ENCODE assay signal across 8 mouse cellular contexts in the genomic region with DNA sequence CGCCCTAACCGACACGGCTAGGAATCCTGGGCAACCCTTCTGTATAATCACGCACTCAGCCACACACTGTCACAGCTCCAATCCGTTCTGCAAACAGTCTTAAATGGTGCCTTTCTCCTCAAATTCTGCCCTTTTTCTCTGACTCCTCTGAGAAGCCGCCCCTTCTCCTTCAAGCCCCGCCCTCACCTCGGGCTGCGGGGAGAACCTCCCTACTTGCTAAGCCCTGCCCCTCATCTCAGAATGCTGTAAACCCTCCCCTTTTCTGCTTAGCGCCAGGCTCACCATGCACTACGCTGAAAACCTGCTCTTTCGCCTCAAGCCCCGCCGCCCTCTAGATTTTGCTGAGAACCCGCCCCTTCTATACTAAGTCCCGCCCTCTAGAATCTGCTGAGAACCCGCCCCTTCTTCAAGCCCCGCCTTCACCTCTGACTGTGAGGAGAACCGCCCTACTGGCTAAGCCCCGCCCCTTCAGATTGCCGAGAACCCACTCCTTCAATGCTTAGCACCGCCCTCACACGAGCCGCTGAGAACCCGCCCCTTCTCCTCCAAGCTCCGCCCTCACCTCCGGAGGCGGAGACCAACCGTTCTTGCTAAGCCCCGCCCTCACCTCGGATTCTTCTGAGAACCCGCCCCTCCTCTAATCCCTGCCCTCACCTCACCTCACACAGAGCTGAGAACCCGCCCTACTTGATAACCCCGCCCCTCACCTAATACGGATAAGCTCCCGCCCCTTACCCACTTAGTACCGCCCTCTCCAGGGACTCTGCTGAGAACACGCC. TPM values are rescaled to one million over a fixed set of nuclear protein-coding genes. Genes with fewer than 3 reads are reported as not detected.
DNase-seq lines count a peak whose midpoint lies in the region; ATAC-seq and TF ChIP-seq lines count a peak whose summit lies in the region.

No protein-coding gene starts in this region.

- peaks cover 0 to 12% of the 10 kb centered on the region in 2 experiments; a peak in 2 of 4 replicates for H3K36me3 ChIP-seq in MEL (ENCODE audit: control insufficient read depth in 1 of 2, insufficient read depth in 2 of 2, low read length in 2 of 2)
- H3K36me3 ChIP-seq in forebrain, postnatal 0 days (ENCODE audit: insufficient read depth): 0 out of 2 replicates have a peak, but pooled peaks cover 3% of the 10 kb centered on the region
- H3K36me3 ChIP-seq in lung, embryonic 15.5 days: no peaks in the 10 kb centered on the region

- peak overlapping the region; percentile 61 for H3K4me2 ChIP-seq in forebrain, postnatal 0 days (ENCODE audit: low read depth)
- H3K4me2 ChIP-seq in lung, embryonic 15.5 days: peak overlapping the region; percentile 78

- no peak for TF ChIP-seq RAD21 in MEL (IDR thresholded peaks at IDR 0.05; ENCODE audit: low read depth, low read length)

- peak overlapping the region; percentile 85 to 97 for H3K4me3 ChIP-seq in MEL (ENCODE audit: control insufficient read depth in 1 of 2, insufficient read depth in 1 of 2, low read depth in 2 of 2, low read length in 2 of 2)
- peak overlapping the region; percentile 96 for H3K4me3 ChIP-seq in cerebellum, adult 2 months (replicated peaks; ENCODE audit: insufficient read depth, low read depth, low read length)
- H3K4me3 ChIP-seq in forebrain, postnatal 0 days (ENCODE audit: low read depth, low read length): peak overlapping the region; percentile 51
- peak overlapping the region; percentile 66 for H3K4me3 ChIP-seq in lung, embryonic 15.5 days

- H3K79me2 ChIP-seq in MEL (ENCODE audit: control insufficient read depth, insufficient read depth, low read length, poor library complexity): no peaks in the 10 kb centered on the region

- H3K9ac ChIP-seq in MEL (ENCODE audit: control insufficient read depth, low read depth, low read length, poor library complexity, severe bottlenecking): peak overlapping the region; percentile 33
- peak overlapping the region; percentile 74 for H3K9ac ChIP-seq in forebrain, postnatal 0 days
- peak overlapping the region; percentile 66 for H3K9ac ChIP-seq in lung, embryonic 15.5 days

- H3K4me1 ChIP-seq in MEL (ENCODE audit: control insufficient read depth in 1 of 2, insufficient read depth in 2 of 2, low read length in 2 of 2): peaks cover 2 to 5% of the 10 kb centered on the region in 2 experiments; a peak in 3 of 4 replicates
- no peaks in the 10 kb centered on the region for H3K4me1 ChIP-seq in cerebellum, adult 2 months (ENCODE audit: control insufficient read depth, insufficient read depth, low read length)
- H3K4me1 ChIP-seq in forebrain, postnatal 0 days (ENCODE audit: insufficient read depth): peaks cover 4% of the 10 kb centered on the region; the same call in 1 of the 2 replicates
- peaks cover 5% of the 10 kb centered on the region; the same call in 1 of the 2 replicates for H3K4me1 ChIP-seq in lung, embryonic 15.5 days

- no peaks in the 10 kb centered on the region for H3K9me3 ChIP-seq in MEL (replicated peaks; ENCODE audit: insufficient read depth, low read length)
- no peaks in the 10 kb centered on the region for H3K9me3 ChIP-seq in forebrain, postnatal 0 days (ENCODE audit: low read length)
- no peaks in the 10 kb centered on the region for H3K9me3 ChIP-seq in lung, embryonic 15.5 days

- no peak for TF ChIP-seq POLR2A in MEL (IDR thresholded peaks at IDR 0.05; ENCODE audit: control insufficient read depth in 1 of 2, insufficient read depth in 1 of 2, low read depth in 1 of 2, low read length in 2 of 2, poor library complexity in 1 of 2)
- peak; percentile 60; the same call in 1 of the 2 replicates for TF ChIP-seq POLR2A in cerebellum, adult 2 months (IDR thresholded peaks at IDR 0.05; ENCODE audit: borderline replicate concordance, insufficient read depth, low read length)

- no peak for TF ChIP-seq EP300 in MEL (IDR thresholded peaks at IDR 0.05; ENCODE audit: low read depth in 1 of 2, low read length in 2 of 2)

- H3K27ac ChIP-seq in MEL (ENCODE audit: control insufficient read depth, low read depth, low read length): peak overlapping the region; percentile 67; the same call in 1 of the 2 replicates
- H3K27ac ChIP-seq in cerebellum, adult 2 months (ENCODE audit: insufficient read depth, low read length): peak overlapping the region; percentile 64; the same call in 1 of the 2 replicates
- H3K27ac ChIP-seq in forebrain, postnatal 0 days (ENCODE audit: low read depth, low read length): peak overlapping the region; percentile 96
- H3K27ac ChIP-seq in lung, embryonic 15.5 days: peak overlapping the region; percentile 95

- no peaks in the 10 kb centered on the region for H3K27me3 ChIP-seq in MEL (ENCODE audit: control insufficient read depth in 1 of 2, insufficient read depth in 2 of 2, low read length in 2 of 2)
- H3K27me3 ChIP-seq in cerebellum, adult 2 months (ENCODE audit: control insufficient read depth, insufficient read depth, low read length): no peaks in the 10 kb centered on the region
- H3K27me3 ChIP-seq in forebrain, postnatal 0 days (ENCODE audit: insufficient read depth, low read length): no peaks in the 10 kb centered on the region
- no peaks in the 10 kb centered on the region for H3K27me3 ChIP-seq in lung, embryonic 15.5 days

- under 1% methylated on average over 38 of the region's 38 CpGs for WGBS in cerebellum, adult 2 months
- WGBS in forebrain, postnatal 0 days: 2% methylated on average over 38 of the region's 38 CpGs
- WGBS in lung, embryonic 15.5 days: under 1% methylated on average over 35 of the region's 38 CpGs

- DNase-seq in MEL (ENCODE audit: low read depth, low spot score): peak; percentile 97
- DNase-seq in cerebellum, adult 2 months: peak; percentile 99
- peak; percentile 99 for DNase-seq in forebrain, postnatal 0 days
- peak; percentile 98 for DNase-seq in heart, postnatal 4 days
- DNase-seq in layer of hippocampus, adult 8-10 months (ENCODE audit: low spot score in 2 of 2): peak; percentile 97 to 99
- DNase-seq in ovary, adult 18-20 months (ENCODE audit: low spot score): peak; percentile 99
- DNase-seq in thymus, postnatal 0 days (ENCODE audit: low spot score): peak; percentile 97

- ATAC-seq in forebrain, postnatal 0 days: peak; percentile 90
- ATAC-seq in lung, embryonic 15.5 days (ENCODE audit: borderline replicate concordance, extremely low read depth, low FRiP score, low TSS enrichment): peak; percentile 94

- no peak for TF ChIP-seq CTCF in MEL (IDR thresholded peaks at IDR 0.05 in 2 of 3, conservative IDR thresholded peaks at IDR 0.05 in 1 of 3; ENCODE audit: control insufficient read depth in 1 of 3, insufficient read depth in 1 of 3, low read depth in 2 of 3, low read length in 3 of 3, poor library complexity in 1 of 3, severe bottlenecking in 1 of 3)
- no peak for TF ChIP-seq CTCF in cerebellum, adult 2 months (IDR thresholded peaks at IDR 0.05; ENCODE audit: borderline replicate concordance, insufficient read depth, low read depth, low read length)
- no peak for TF ChIP-seq CTCF in forebrain, postnatal 0 days (IDR thresholded peaks at IDR 0.05; ENCODE audit: low read depth)

RNA-seq across cellular contexts. Expression of gene Zfp78, which starts 0.6 kb away (rescaled TPM):
- 0.42 and 0.50 TPM in 2 replicates for total RNA-seq in MEL (2012; rRNA removed)
- under 1 TPM in 1 of 2 experiments, not detected in 1; 0.67 TPM for polyA plus RNA-seq in MEL (2012; ENCODE audit: insufficient read depth in 1 of 2, insufficient read length in 2 of 2, low read depth in 1 of 2, low replicate concordance in 2 of 2, missing spikeins in 1 of 2)
- 4.7 and 5.6 TPM in 2 replicates for polyA plus RNA-seq in cerebellum, adult 2 months (2012; rRNA removed)
- 4.0 and 4.5 TPM in 2 replicates for total RNA-seq in forebrain, postnatal 0 days (2014; rRNA removed)
- polyA plus RNA-seq in forebrain, postnatal 0 days (2015; fragmentation: Nextera tagmentation; extraction: Ambion mirVana): 1.5 and 3.3 TPM in 2 replicates
- total RNA-seq in heart, postnatal 4 days (2021): 1 to 10 TPM; 1.5 to 2.4 TPM
- 1 to 10 TPM; 4.0 to 7.5 (median 6.5) TPM for total RNA-seq in layer of hippocampus, adult 8-10 months (2022)
- polyA plus RNA-seq in lung, embryonic 15.5 days (2015; fragmentation: Nextera tagmentation; extraction: Ambion mirVana): 3.4 TPM in 2 replicates
- polyA plus RNA-seq in thymus, postnatal 0 days (2015; fragmentation: Nextera tagmentation; extraction: Ambion mirVana): 1.1 and 1.6 TPM in 2 replicates

RNA-seq across cellular contexts. Expression of gene Gm3854, which starts 18.9 kb away (rescaled TPM):
- not detected in 2 replicates for total RNA-seq in MEL (2012; rRNA removed)
- not detected for polyA plus RNA-seq in MEL (2012; ENCODE audit: insufficient read depth in 1 of 2, insufficient read length in 2 of 2, low read depth in 1 of 2, low replicate concordance in 2 of 2, missing spikeins in 1 of 2)
- polyA plus RNA-seq in cerebellum, adult 2 months (2012; rRNA removed): 3.0 and 3.2 TPM in 2 replicates
- 5.8 and 7.8 TPM in 2 replicates for total RNA-seq in forebrain, postnatal 0 days (2014; rRNA removed)
- 1.5 and 4.6 TPM in 2 replicates for polyA plus RNA-seq in forebrain, postnatal 0 days (2015; fragmentation: Nextera tagmentation; extraction: Ambion mirVana)
- under 1 TPM; 0.24 to 0.38 TPM for total RNA-seq in heart, postnatal 4 days (2021)
- total RNA-seq in layer of hippocampus, adult 8-10 months (2022): 1 to 10 TPM; 5.8 to 6.8 (median 6.0) TPM
- 1.5 and 1.6 TPM in 2 replicates for polyA plus RNA-seq in lung, embryonic 15.5 days (2015; fragmentation: Nextera tagmentation; extraction: Ambion mirVana)
- 0.21 and 0.42 TPM in 2 replicates for polyA plus RNA-seq in thymus, postnatal 0 days (2015; fragmentation: Nextera tagmentation; extraction: Ambion mirVana)

RNA-seq across cellular contexts. Expression of gene Zfp28, which starts 20.6 kb away (rescaled TPM):
- 1.6 and 2.8 TPM in 2 replicates for total RNA-seq in MEL (2012; rRNA removed)
- polyA plus RNA-seq in MEL (2012; ENCODE audit: insufficient read depth in 1 of 2, insufficient read length in 2 of 2, low read depth in 1 of 2, low replicate concordance in 2 of 2, missing spikeins in 1 of 2): 1 to 10 TPM in 1 of 2 experiments, not detected in 1; 3.3 TPM
- 8.7 and 9.4 TPM in 2 replicates for polyA plus RNA-seq in cerebellum, adult 2 months (2012; rRNA removed)
- total RNA-seq in forebrain, postnatal 0 days (2014; rRNA removed): 15.4 and 27.4 TPM in 2 replicates
- polyA plus RNA-seq in forebrain, postnatal 0 days (2015; fragmentation: Nextera tagmentation; extraction: Ambion mirVana): 19.8 and 20.7 TPM in 2 replicates
- total RNA-seq in heart, postnatal 4 days (2021): 1 to 10 TPM; 6.3 to 8.3 TPM
- 1 to 10 TPM; 8.0 to 9.9 (median 8.4) TPM for total RNA-seq in layer of hippocampus, adult 8-10 months (2022)
- polyA plus RNA-seq in lung, embryonic 15.5 days (2015; fragmentation: Nextera tagmentation; extraction: Ambion mirVana): 9.4 and 9.6 TPM in 2 replicates
- polyA plus RNA-seq in thymus, postnatal 0 days (2015; fragmentation: Nextera tagmentation; extraction: Ambion mirVana): 1.9 and 2.0 TPM in 2 replicates

RNA-seq across cellular contexts. Expression of gene Zfp583, which starts 31.4 kb away (rescaled TPM):
- not detected in 2 replicates for total RNA-seq in MEL (2012; rRNA removed)
- polyA plus RNA-seq in MEL (2012; ENCODE audit: insufficient read depth in 1 of 2, insufficient read length in 2 of 2, low read depth in 1 of 2, low replicate concordance in 2 of 2, missing spikeins in 1 of 2): not detected
- 5.6 and 6.9 TPM in 2 replicates for polyA plus RNA-seq in cerebellum, adult 2 months (2012; rRNA removed)
- total RNA-seq in forebrain, postnatal 0 days (2014; rRNA removed): 12.3 and 13.1 TPM in 2 replicates
- 11.7 and 13.2 TPM in 2 replicates for polyA plus RNA-seq in forebrain, postnatal 0 days (2015; fragmentation: Nextera tagmentation; extraction: Ambion mirVana)
- total RNA-seq in heart, postnatal 4 days (2021): 1 to 10 TPM; 1.8 to 2.5 TPM
- 10 to 100 TPM; 10.1 to 14.2 (median 11.1) TPM for total RNA-seq in layer of hippocampus, adult 8-10 months (2022)
- 5.6 and 7.3 TPM in 2 replicates for polyA plus RNA-seq in lung, embryonic 15.5 days (2015; fragmentation: Nextera tagmentation; extraction: Ambion mirVana)
- polyA plus RNA-seq in thymus, postnatal 0 days (2015; fragmentation: Nextera tagmentation; extraction: Ambion mirVana): 2.4 and 3.7 TPM in 2 replicates

RNA-seq across cellular contexts. Expression of gene Smim17, which starts 36.1 kb away (rescaled TPM):
- not detected in 2 replicates for total RNA-seq in MEL (2012; rRNA removed)
- polyA plus RNA-seq in MEL (2012; ENCODE audit: insufficient read depth in 1 of 2, insufficient read length in 2 of 2, low read depth in 1 of 2, low replicate concordance in 2 of 2, missing spikeins in 1 of 2): not detected
- polyA plus RNA-seq in cerebellum, adult 2 months (2012; rRNA removed): 16.1 and 19.1 TPM in 2 replicates
- total RNA-seq in forebrain, postnatal 0 days (2014; rRNA removed): 15.4 and 17.5 TPM in 2 replicates
- polyA plus RNA-seq in forebrain, postnatal 0 days (2015; fragmentation: Nextera tagmentation; extraction: Ambion mirVana): 3.7 and 3.9 TPM in 2 replicates
- total RNA-seq in heart, postnatal 4 days (2021): not detected
- total RNA-seq in layer of hippocampus, adult 8-10 months (2022): 10 to 100 TPM; 20.0 to 22.2 (median 21.4) TPM
- 0.20 TPM in 1 of 2 replicates, not detected in the other for polyA plus RNA-seq in lung, embryonic 15.5 days (2015; fragmentation: Nextera tagmentation; extraction: Ambion mirVana)
- 0.35 TPM in 1 of 2 replicates, not detected in the other for polyA plus RNA-seq in thymus, postnatal 0 days (2015; fragmentation: Nextera tagmentation; extraction: Ambion mirVana)

Comparison
In these comparisons a context has a peak if more than half of its experiments do, and no peak if none do; other contexts are left out.
1. Peak in every context shown above with its lines: DNase-seq, ATAC-seq, H3K4me3 ChIP-seq and H3K27ac ChIP-seq.